Mouse (Mus musculus) embryonic fibroblast, embryonic 13.5 days (primary cell): ENCODE measurements around the gene Gpr180.

ENCODE experiments used
- CTCF ChIP-seq: IDR thresholded peaks from 2 replicates; pipeline ENCODE4 v1.5.1; 2011; ENCODE audit warnings: mild to moderate bottlenecking, control low read depth, low read length, moderate library complexity, borderline replicate concordance; ENCODE audit not compliant: insufficient read depth
- POLR2A ChIP-seq: IDR thresholded peaks from 2 replicates; pipeline ENCODE4 v1.6.1; 2011; ENCODE audit warnings: low read depth, mild to moderate bottlenecking, control low read depth, low read length, moderate library complexity

- TF ChIP-seq POLR2A (no peak), CTCF (no peak)
These were observed 25.7 kb downstream of the Gpr180 start for GRCm38 (mm10) chr14:118162640-118163039.
